Mouse (Mus musculus): ENCODE data around the gene Taar9.
"Not testable (repeated sequence)": the region's sequence is repeated elsewhere in the genome, so short reads cannot be mapped to it uniquely, and the experiment has no call there.

Taar9 gene

GRCm38 (mm10) chr10:24109434-24109833, at the start of gene Taar9:
Taar9 (minus strand) TSS chr10:24109534.
- DNase-seq, result not testable (repeated sequence)

- no peak for DNase-seq
Measured at GRCm38 (mm10) chr10:24158470-24159254, 49.3 kb upstream of the Taar9 start.

- DNase-seq, result no peak
Measured at GRCm38 (mm10) chr10:24150086-24150485, 40.8 kb upstream of the Taar9 start.

- DNase-seq, result peak; percentile 97
Measured at GRCm38 (mm10) chr10:24149135-24149781, 39.9 kb upstream of the Taar9 start, which contains the start of gene Stx7. Stx7 (plus strand) TSS chr10:24149302.

- no peak for DNase-seq
Measured at GRCm38 (mm10) chr10:24142735-24143134, 33.4 kb upstream of the Taar9 start.

GRCm38 (mm10) chr10:24138623-24139261, 29.4 kb upstream of the Taar9 start:
- DNase-seq, result no peak

GRCm38 (mm10) chr10:24134071-24134645, 24.8 kb upstream of the Taar9 start:
- DNase-seq, result peak; percentile 20

- DNase-seq, result peak; percentile 42
Measured at GRCm38 (mm10) chr10:24133132-24133531, 23.8 kb upstream of the Taar9 start.

- DNase-seq, result peak; percentile 71
Measured at GRCm38 (mm10) chr10:24132273-24132672, 22.9 kb upstream of the Taar9 start.

- peak; percentile 88 for DNase-seq
Measured at GRCm38 (mm10) chr10:24131451-24132262, 22.3 kb upstream of the Taar9 start.

GRCm38 (mm10) chr10:24111116-24111778, 1.9 kb upstream of the Taar9 start:
- DNase-seq, result peak; percentile 81

- DNase-seq, result no peak
Measured at GRCm38 (mm10) chr10:24108236-24108635, 1.1 kb downstream of the Taar9 start.

- no peak for DNase-seq
Measured at GRCm38 (mm10) chr10:24107747-24108146, 1.6 kb downstream of the Taar9 start.

- DNase-seq, result not testable (repeated sequence)
Measured at GRCm38 (mm10) chr10:24103299-24103698, 6.0 kb downstream of the Taar9 start.

- DNase-seq, result not testable (repeated sequence)
Measured at GRCm38 (mm10) chr10:24101812-24102211, 7.5 kb downstream of the Taar9 start, which contains the start of gene Taar8c. Taar8c (minus strand) TSS chr10:24101912.

GRCm38 (mm10) chr10:24097010-24097409, 12.3 kb downstream of the Taar9 start:
- not testable (repeated sequence) for DNase-seq

GRCm38 (mm10) chr10:24092194-24092593, 17.1 kb downstream of the Taar9 start, which contains the start of gene Taar8b:
Taar8b (minus strand) TSS chr10:24092294.
- no peak for DNase-seq

- DNase-seq, result peak; percentile 22
Measured at GRCm38 (mm10) chr10:24087168-24087567, 22.2 kb downstream of the Taar9 start.

- DNase-seq, result no peak
Measured at GRCm38 (mm10) chr10:24086555-24086954, 22.8 kb downstream of the Taar9 start.

- no peak for DNase-seq
Measured at GRCm38 (mm10) chr10:24085936-24086335, 23.4 kb downstream of the Taar9 start.

- peak; percentile 56 for DNase-seq
Measured at GRCm38 (mm10) chr10:24080166-24080565, 29.2 kb downstream of the Taar9 start.

Measured in lung, postnatal 36 days (tissue).